Mouse (Mus musculus) midbrain, embryonic 14.5 days (tissue): ENCODE data around the gene Defb25. TPM values are rescaled to one million over a fixed set of nuclear protein-coding genes. Genes with fewer than 3 reads are reported as not detected.
A peak's percentile ranks its signal among the peaks of the same experiment; 100 is the strongest.
"Not testable (repeated sequence)": the region's sequence is repeated elsewhere in the genome, so short reads cannot be mapped to it uniquely, and the experiment has no call there.

Experiments
- ATAC-seq: fragments of 200-750 bp; cut with Nextera tagmentation; 2 replicates; pipeline ENCODE4 v1.8.0; 2017; ENCODE audit warnings: moderate number of reproducible peaks, moderate library complexity; ENCODE audit not compliant: low FRiP score, low TSS enrichment
- DNase-seq: peaks from one replicate; pipeline ENCODE4 v3.0.0-alpha.2; 2015
- H3K27ac ChIP-seq: fragments of 300-500 bp; sonication (generic); replicated peaks from 2 replicates; pipeline ENCODE4 v1.5.1; 2014; ENCODE audit warnings: mild to moderate bottlenecking, low read depth, low read length, moderate library complexity
- H3K27me3 ChIP-seq: fragments of 300-500 bp; sonication (generic); 2 replicates; pipeline ENCODE4 v1.6.1; 2014; ENCODE audit warnings: low read length, control low read depth, mixed read lengths; ENCODE audit not compliant: control insufficient read depth, insufficient read depth
- H3K36me3 ChIP-seq: fragments of 300-500 bp; sonication (generic); 2 replicates; pipeline ENCODE4 v1.6.1; 2014; ENCODE audit warnings: low read length, control low read depth; ENCODE audit not compliant: control insufficient read depth, insufficient read depth
- H3K4me1 ChIP-seq: fragments of 300-500 bp; sonication (generic); 2 replicates; pipeline ENCODE4 v1.6.1; 2014; ENCODE audit warnings: mild to moderate bottlenecking, antibody characterized with exemption, low read length, control low read depth; ENCODE audit not compliant: control insufficient read depth, insufficient read depth
- H3K4me2 ChIP-seq: fragments of 300-500 bp; sonication (generic); 2 replicates; pipeline ENCODE4 v1.6.1; 2014; ENCODE audit warnings: mild to moderate bottlenecking, low read length, moderate library complexity
- H3K4me3 ChIP-seq: fragments of 300-500 bp; sonication (generic); replicated peaks from 2 replicates; pipeline ENCODE4 v1.5.1; 2014; ENCODE audit warnings: low read depth, low read length
- H3K9ac ChIP-seq: fragments of 300-500 bp; sonication (generic); replicated peaks from 2 replicates; pipeline ENCODE4 v1.6.1; 2014; ENCODE audit warnings: mild to moderate bottlenecking, low read length, moderate library complexity
- H3K9me3 ChIP-seq: fragments of 300-500 bp; sonication (generic); 2 replicates; pipeline ENCODE4 v1.6.1; 2016; ENCODE audit warnings: low read length, control low read depth, mixed read lengths; ENCODE audit not compliant: control insufficient read depth
- WGBS: fragments of 180-500 bp; shearing (Covaris S2); extraction: QIAGEN DNeasy Blood & Tissue Kit; methylation state at CpG from one replicate; pipeline ENCODE4 v1.1.7; 2014; 5-methylcytosine and 5-hydroxymethylcytosine counted together
- polyA plus RNA-seq: library from polyadenylated mRNA; unstranded; fragments of >200 nt; fragmentation: Nextera tagmentation; extraction: Ambion mirVana; gene quantifications from 2 replicates; pipeline ENCODE4 v1.2.1, GENCODE M21; 2014

Defb25 gene
- not detected in 2 replicates for polyA plus RNA-seq

DNA sequence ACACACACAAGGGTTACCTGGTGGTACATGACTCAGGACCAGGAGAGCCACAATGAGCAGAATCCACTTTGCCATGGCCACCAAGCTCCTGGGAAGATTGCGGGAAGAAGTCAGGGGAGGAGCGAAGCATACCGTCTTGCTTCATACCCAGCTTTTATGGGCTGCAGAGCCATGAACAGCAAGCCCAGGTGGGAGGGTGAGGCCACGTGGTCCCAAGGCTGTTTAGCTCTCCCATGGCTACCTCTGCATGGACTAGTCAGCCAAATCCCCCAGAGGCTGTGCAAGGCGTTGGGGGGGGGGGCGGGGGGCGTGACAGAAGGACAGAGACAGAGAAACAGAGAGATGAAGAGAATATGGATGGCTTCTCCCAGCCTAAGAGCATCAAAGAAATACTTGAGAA lies at the start of gene Defb25:
Defb25 (minus strand) TSS at position 101 of the 400 bp plus-strand sequence.
- 86% methylated on average over 7 of the region's 7 CpGs for WGBS

DNA sequence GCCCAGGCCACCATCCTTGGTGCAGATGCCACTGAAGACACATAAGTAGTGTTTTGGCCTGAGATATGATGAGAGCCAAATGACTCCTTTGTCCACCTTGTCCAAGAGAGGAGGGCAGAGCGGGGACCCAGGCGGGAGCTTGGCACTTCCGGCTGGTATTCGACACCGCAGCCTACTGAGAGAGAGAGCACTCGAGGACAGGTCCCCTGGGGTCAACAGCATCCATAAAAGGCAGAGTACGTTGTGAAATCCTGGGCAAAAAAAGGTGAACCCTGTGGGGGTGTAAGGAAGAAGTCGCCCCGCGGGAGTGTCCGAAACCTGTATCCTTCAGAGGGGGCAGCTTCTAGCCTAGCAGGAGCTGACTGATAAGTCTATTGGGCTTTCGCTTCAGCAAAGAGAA lies 49.3 kb upstream of the Defb25 start:
- H3K27ac ChIP-seq, result no peak overlapping the region
- H3K27me3 ChIP-seq, result no peaks in the 10 kb centered on the region
- DNase-seq (no peak), ATAC-seq (no peak)
- WGBS, result 82% methylated on average over 12 of the region's 12 CpGs
- H3K4me2 ChIP-seq, result peak overlapping the region; percentile 98
- peaks cover 22% of the 10 kb centered on the region for H3K4me1 ChIP-seq
- H3K9me3 ChIP-seq, result no peaks in the 10 kb centered on the region
- peak overlapping the region; percentile 99 for H3K4me3 ChIP-seq
- H3K36me3 ChIP-seq, result peaks cover 44% of the 10 kb centered on the region
- H3K9ac ChIP-seq, result peak overlapping the region; percentile 98

More for the DNA sequence above, at the start of gene Defb25:
- Histone ChIP-seq H3K4me1 (peaks cover 16% of the 10 kb centered on the region), H3K4me2 (no peak within 1 kb of the TSS), H3K27me3 (peaks cover 24% of the 10 kb centered on the region; the same call in 1 of the 2 replicates), H3K36me3 (no peaks in the 10 kb centered on the region), H3K9ac (no peak within 1 kb of the TSS), H3K27ac (no peak within 1 kb of the TSS), H3K4me3 (no peak within 1 kb of the TSS), H3K9me3 (no peaks in the 10 kb centered on the region)
- no peak for ATAC-seq
- no peak for DNase-seq

DNA sequence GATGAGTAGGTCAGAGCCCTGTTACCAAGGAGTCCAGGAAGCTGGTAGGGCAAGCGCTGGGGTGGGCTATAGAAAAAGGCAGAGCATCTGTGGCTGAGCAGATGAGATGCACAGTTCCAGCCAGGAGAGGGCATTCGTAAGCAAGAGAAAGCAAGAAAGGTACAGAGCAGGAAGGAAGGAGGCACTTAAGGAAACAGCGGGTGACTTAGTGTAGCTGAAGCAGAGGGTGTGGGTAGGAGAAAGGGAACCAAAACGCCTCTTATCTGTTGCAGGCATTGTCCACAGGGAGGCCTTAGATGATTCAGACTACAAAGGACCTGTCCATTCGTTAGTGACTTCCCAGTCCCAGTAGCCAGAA lies 48.8 kb upstream of the Defb25 start:
- Histone ChIP-seq H3K27ac (peak overlapping the region; percentile 98; the same call in 1 of the 2 replicates), H3K27me3 (no peaks in the 10 kb centered on the region), H3K4me3 (peak overlapping the region; percentile 99), H3K9me3 (no peaks in the 10 kb centered on the region), H3K36me3 (peaks cover 39% of the 10 kb centered on the region), H3K4me1 (peaks cover 22% of the 10 kb centered on the region), H3K9ac (peak overlapping the region; percentile 98), H3K4me2 (peak overlapping the region; percentile 98)
- ATAC-seq, result 0 out of 2 replicates have a peak, but pooled peaks have one; percentile 35
- DNase-seq, result peak; percentile 77
- 37% methylated on average over 5 of the region's 5 CpGs for WGBS

DNA sequence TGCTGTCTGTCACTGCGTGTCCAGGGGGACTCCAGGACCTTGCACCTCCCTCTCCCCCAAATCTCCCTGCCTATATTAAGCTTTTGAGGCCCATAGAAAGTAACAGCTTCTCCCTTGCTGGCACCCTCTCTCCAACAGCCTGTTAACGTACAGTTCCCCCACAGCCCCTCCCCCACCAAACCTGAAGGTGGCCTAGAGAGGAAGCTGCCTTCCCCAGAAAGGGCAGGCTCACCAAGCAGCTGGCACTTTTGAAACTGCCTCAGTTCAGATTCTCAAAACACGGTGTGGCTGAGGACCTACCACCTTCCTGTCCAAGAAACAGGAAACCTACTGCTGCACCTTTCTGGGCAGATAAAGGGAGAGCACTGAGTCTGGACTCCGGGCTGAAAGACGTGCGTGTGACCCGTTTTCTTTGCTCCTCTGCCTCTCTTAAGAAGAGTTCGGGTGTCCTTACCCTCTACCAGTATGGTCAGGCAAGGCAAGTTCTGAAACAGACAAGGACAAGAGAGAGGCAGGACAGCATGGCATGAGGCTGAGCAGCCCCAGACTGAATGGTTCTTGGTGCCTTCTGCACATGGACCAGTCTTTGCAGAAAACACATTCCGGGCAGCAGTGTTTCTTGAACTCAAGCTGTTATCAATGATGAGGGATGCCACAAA lies 48.3 kb upstream of the Defb25 start:
- H3K4me1 ChIP-seq, result peaks cover 22% of the 10 kb centered on the region

DNA sequence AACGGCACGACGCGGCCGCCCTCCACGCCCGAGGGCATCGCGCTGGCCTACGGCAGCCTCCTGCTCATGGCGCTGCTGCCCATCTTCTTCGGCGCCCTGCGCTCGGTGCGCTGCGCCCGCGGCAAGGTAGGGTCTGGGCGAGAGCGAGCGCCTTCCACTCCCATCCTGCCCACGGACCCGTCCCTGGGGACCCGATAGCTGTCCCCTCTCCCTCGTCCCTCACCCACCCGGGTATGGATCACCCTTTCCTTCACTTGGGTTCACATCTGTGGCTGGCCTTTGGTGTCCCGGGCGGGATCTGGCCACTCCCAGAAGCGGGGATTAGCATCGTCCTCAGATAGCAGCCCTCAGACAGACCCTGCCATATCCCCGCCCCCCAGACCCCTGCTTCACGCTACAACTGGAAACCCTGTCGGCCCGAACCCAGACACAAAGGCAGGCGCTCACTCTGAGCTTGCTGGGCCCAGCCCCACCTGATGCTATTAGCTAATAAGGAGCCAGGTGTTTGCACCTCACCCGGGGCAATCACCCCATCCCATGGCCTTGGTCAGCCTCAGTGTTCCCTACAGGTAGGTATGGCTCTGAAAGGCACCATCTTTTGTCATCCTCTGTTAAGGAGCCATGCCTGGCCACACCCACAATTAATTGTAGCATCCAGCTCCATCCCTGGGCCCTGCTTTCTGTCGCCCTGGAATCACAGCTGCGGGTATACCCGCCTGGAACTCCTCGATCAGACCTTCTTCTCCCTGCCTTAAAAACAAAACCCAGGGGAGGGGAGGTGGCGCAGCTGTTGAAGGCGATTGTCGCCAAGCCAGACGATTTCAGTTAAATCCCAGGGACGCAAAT lies 47.0 kb upstream of the Defb25 start:
- ATAC-seq (peak; percentile 82), DNase-seq (peak; percentile 79)
- peak overlapping the region; percentile 98 for H3K9ac ChIP-seq
- peaks cover 22% of the 10 kb centered on the region for H3K4me1 ChIP-seq
- peak overlapping the region; percentile 99 for H3K4me3 ChIP-seq
- H3K27ac ChIP-seq, result peak overlapping the region; percentile 98
- peaks cover 21% of the 10 kb centered on the region for H3K36me3 ChIP-seq
- peak overlapping the region; percentile 98 for H3K4me2 ChIP-seq
- WGBS, result under 1% methylated on average over 46 of the region's 46 CpGs
- no peaks in the 10 kb centered on the region for H3K27me3 ChIP-seq
- H3K9me3 ChIP-seq, result no peaks in the 10 kb centered on the region

More for the DNA sequence above, 48.3 kb upstream of the Defb25 start:
- Histone ChIP-seq H3K27me3 (no peaks in the 10 kb centered on the region), H3K4me3 (peak overlapping the region; percentile 99), H3K4me2 (peak overlapping the region; percentile 98), H3K27ac (peak overlapping the region; percentile 98), H3K36me3 (peaks cover 33% of the 10 kb centered on the region), H3K9me3 (no peaks in the 10 kb centered on the region), H3K9ac (peak overlapping the region; percentile 98)
- WGBS, result 61% methylated on average over 9 of the region's 9 CpGs
- ATAC-seq, result no peak
- DNase-seq, result peak; percentile 49

DNA sequence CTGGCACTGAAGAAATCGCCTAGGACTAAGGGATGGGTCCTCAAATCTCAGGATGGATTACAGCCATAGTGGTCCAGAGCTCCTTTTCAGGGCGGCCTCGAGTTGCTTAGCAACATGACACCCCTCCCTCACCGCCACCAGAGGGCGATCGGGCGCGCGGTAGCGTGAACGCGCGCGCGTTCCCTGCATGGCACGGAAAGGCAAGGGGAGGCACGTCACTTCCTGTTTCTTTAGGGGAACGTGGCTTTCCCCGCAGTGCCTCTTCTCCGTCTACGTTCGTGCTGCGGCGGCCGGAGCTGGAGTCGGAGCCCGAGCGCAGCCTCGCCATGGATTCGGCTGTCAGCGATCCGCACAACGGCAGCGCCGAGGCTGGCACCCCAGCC lies 46.4 kb upstream of the Defb25 start, which contains the start of gene H13:
H13 (plus strand) TSS at position 206 of the 383 bp plus-strand sequence.
- Histone ChIP-seq H3K4me1 (peaks cover 22% of the 10 kb centered on the region), H3K27me3 (no peaks in the 10 kb centered on the region), H3K9me3 (no peaks in the 10 kb centered on the region), H3K36me3 (peaks cover 16% of the 10 kb centered on the region), H3K4me3 (peak within 1 kb of the TSS; percentile 99), H3K9ac (peak within 1 kb of the TSS; percentile 98), H3K27ac (peak within 1 kb of the TSS; percentile 98), H3K4me2 (peak within 1 kb of the TSS; percentile 98)
- under 1% methylated on average over 35 of the region's 35 CpGs for WGBS
- peak; percentile 88 for ATAC-seq
- peak; percentile 98 for DNase-seq

DNA sequence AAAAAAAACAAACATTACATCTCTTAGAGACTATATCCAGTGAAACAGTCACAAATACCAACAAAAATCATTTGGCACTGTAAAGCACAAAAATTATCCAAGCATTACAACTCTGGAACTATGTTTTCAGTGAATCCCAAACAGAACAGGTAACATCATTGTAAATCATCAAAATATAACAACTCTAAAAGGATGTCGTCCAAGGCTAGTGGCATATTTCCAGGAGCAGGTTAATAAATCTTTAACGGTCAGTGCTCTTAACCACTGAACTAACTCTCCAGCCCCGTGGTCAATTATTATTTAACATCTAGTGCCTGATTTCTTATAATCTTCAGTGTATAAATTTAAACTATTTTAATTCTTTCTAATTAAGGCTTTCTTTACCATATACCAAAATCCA lies 43.3 kb upstream of the Defb25 start:
- not testable (repeated sequence) for H3K4me2 ChIP-seq, ATAC-seq, H3K4me3 ChIP-seq, H3K9ac ChIP-seq, H3K27me3 ChIP-seq, H3K27ac ChIP-seq, H3K4me1 ChIP-seq, H3K36me3 ChIP-seq, DNase-seq, H3K9me3 ChIP-seq
- 79% methylated on average over 3 of the region's 3 CpGs for WGBS

DNA sequence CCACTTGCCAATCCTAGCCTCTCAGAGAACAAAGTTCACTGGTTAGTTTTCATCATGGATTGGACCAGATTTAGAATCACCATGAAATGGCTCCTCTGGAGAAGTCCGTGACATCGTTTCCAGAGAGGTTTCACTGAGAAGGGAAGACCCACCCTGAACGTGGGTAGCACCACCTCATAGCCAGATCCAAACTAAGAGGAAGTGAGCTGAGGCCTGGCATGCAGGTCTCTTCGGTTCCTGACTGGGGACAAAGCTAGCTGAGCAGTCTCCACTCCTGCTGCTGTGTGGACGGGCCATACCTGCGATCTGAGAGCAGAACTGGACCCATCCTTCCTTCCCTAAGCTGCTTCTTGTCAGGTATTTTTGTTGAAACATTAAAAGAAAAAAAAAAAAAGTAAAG lies 38.3 kb upstream of the Defb25 start:
- no peaks in the 10 kb centered on the region for H3K9me3 ChIP-seq
- DNase-seq (no peak), ATAC-seq (no peak)
- no peak overlapping the region for H3K4me2 ChIP-seq
- no peak overlapping the region for H3K27ac ChIP-seq
- H3K4me3 ChIP-seq, result no peak overlapping the region
- no peaks in the 10 kb centered on the region for H3K4me1 ChIP-seq
- no peaks in the 10 kb centered on the region for H3K27me3 ChIP-seq
- H3K9ac ChIP-seq, result no peak overlapping the region
- H3K36me3 ChIP-seq, result no peaks in the 10 kb centered on the region
- WGBS, result 84% methylated on average over 6 of the region's 6 CpGs
